Comparison of ENCODE assay signal across 13 mouse cellular contexts in the genomic region with DNA sequence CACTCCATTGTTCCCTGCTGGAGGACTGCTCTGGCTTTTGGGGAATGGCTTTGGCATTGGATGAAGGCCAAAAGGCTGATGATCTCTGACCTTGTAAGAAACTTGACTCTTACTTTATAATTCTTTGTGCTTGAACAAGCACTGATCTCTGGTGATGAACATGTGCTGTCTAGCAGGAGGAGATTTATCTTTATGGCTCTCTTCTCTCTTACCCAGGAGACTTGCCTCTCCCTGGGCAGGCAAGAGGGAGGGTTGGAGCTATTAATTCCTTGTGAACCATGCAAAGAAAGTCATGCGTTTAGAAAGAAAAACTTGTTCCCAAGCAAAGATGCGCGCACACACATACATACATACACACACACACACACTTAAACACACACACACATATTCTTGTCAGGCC.
"Had no signal": no experiment of that assay in that cellular context is flagged by ENCODE, and none has a peak within 500 bp of the region (broad histone marks: within the 10 kb centered on the region; RNA-seq: fewer than 3 reads in every experiment).

No protein-coding gene starts in this region.

- DNase-seq: lung, adult 18-20 months; lung, postnatal 10 days; lung, postnatal 4 days; right cerebral cortex, postnatal 14 days; thymus, adult 2 months; thymus, postnatal 25 days; thymus, postnatal 4 days had no signal

- H3K4me2 ChIP-seq: midbrain, embryonic 11.5 days; midbrain, embryonic 13.5 days; midbrain, embryonic 15.5 days; neural tube, embryonic 12.5 days; stomach, embryonic 15.5 days had no signal

- H3K36me3 ChIP-seq: midbrain, embryonic 13.5 days; midbrain, embryonic 15.5 days; neural tube, embryonic 12.5 days; stomach, embryonic 15.5 days had no signal

- H3K4me1 ChIP-seq: midbrain, embryonic 13.5 days; midbrain, embryonic 15.5 days; neural tube, embryonic 12.5 days; stomach, embryonic 15.5 days had no signal

- H3K4me3 ChIP-seq: midbrain, embryonic 13.5 days; midbrain, embryonic 15.5 days; neural tube, embryonic 12.5 days; stomach, embryonic 15.5 days had no signal

- H3K27me3 ChIP-seq: midbrain, embryonic 13.5 days; midbrain, embryonic 15.5 days; neural tube, embryonic 12.5 days; stomach, embryonic 15.5 days had no signal

- ATAC-seq: midbrain, embryonic 13.5 days; midbrain, embryonic 15.5 days had no signal

- H3K27ac ChIP-seq: midbrain, embryonic 13.5 days; midbrain, embryonic 15.5 days; neural tube, embryonic 12.5 days; stomach, embryonic 15.5 days; stomach, postnatal 0 days had no signal

- H3K9me3 ChIP-seq: midbrain, embryonic 13.5 days; midbrain, embryonic 15.5 days; neural tube, embryonic 12.5 days; stomach, embryonic 15.5 days had no signal

- H3K9ac ChIP-seq: midbrain, embryonic 13.5 days; midbrain, embryonic 15.5 days; neural tube, embryonic 12.5 days; stomach, embryonic 15.5 days had no signal
